Mouse (Mus musculus) gastrocnemius, postnatal 36 days (tissue): ENCODE measurements around the gene Fgf4. TPM values are rescaled to one million over a fixed set of nuclear protein-coding genes. Genes with fewer than 3 reads are reported as not detected.

Experiments
- DNase-seq, 2 experiments: peaks; one replicate each; pipeline ENCODE4 v3.0.0; 2022
- intact Hi-C: fragments of 180-260 bp; cut with DNase I; formaldehyde crosslinking; loops from one replicate; pipeline ENCODE4 v1.15.1; 2025
- long read RNA-seq, 2 experiments: library from polyadenylated mRNA; stranded (forward); transcript quantifications; one replicate each; pipeline ENCODE4 v2.0.0; 2021
- total RNA-seq, 2 experiments: library from RNA; stranded (reverse); gene quantifications; 2 replicates each; pipeline ENCODE4 v1.2.3; 2021

Fgf4 gene
- total RNA-seq: under 1 TPM in 1 of 2 experiments, not detected in 1; 0.25 TPM
- long read RNA-seq, experiment 1: 0 reads
- long read RNA-seq, experiment 2: 0 reads

- intact Hi-C loops: loop anchor here (2.0 kb wide), 1 partner anchor 46 kb away; no protein-coding TSS in a partner anchor
Observed at GRCm38 (mm10) chr7:144847067-144847466, at the start of gene Fgf4. Gene Fgf4 (plus strand): TSS chr7:144847367.

GRCm38 (mm10) chr7:144798471-144798870, 48.7 kb upstream of the Fgf4 start:
- intact Hi-C loops: loop anchor here (2.0 kb wide), 1 partner anchor 96 kb away; no protein-coding TSS in a partner anchor
- DNase-seq: no peak

More at GRCm38 (mm10) chr7:144847067-144847466, at the start of gene Fgf4:
- no peak for DNase-seq

- intact Hi-C loops: no loop called here
- DNase-seq: no peak
Observed at GRCm38 (mm10) chr7:144807036-144807435, 40.1 kb upstream of the Fgf4 start.

GRCm38 (mm10) chr7:144807976-144808577, 39.1 kb upstream of the Fgf4 start:
- DNase-seq: no peak
- intact Hi-C loops: no loop called here

- intact Hi-C loops: no loop called here
- DNase-seq: no peak
Observed at GRCm38 (mm10) chr7:144811521-144811920, 35.6 kb upstream of the Fgf4 start.

GRCm38 (mm10) chr7:144821901-144822300, 25.3 kb upstream of the Fgf4 start:
- DNase-seq: no peak
- intact Hi-C loops: no loop called here

GRCm38 (mm10) chr7:144823988-144824387, 23.2 kb upstream of the Fgf4 start:
- DNase-seq: no peak
- intact Hi-C loops: no loop called here

GRCm38 (mm10) chr7:144828369-144828768, 18.8 kb upstream of the Fgf4 start:
- intact Hi-C loops: no loop called here
- DNase-seq: no peak

GRCm38 (mm10) chr7:144837891-144838488, 9.2 kb upstream of the Fgf4 start, which contains the start of gene Fgf3:
Gene Fgf3 (plus strand): TSS chr7:144838083.
- intact Hi-C loops: no loop called here
- no peak for DNase-seq

GRCm38 (mm10) chr7:144838522-144839503, 8.4 kb upstream of the Fgf4 start:
- DNase-seq: no peak

GRCm38 (mm10) chr7:144846158-144846557, 1.0 kb upstream of the Fgf4 start:
- DNase-seq: no peak

More at GRCm38 (mm10) chr7:144838522-144839503, 8.4 kb upstream of the Fgf4 start:
- intact Hi-C loops: no loop called here

GRCm38 (mm10) chr7:144851321-144851720, 4.2 kb downstream of the Fgf4 start:
- intact Hi-C loops: no loop called here

More at GRCm38 (mm10) chr7:144846158-144846557, 1.0 kb upstream of the Fgf4 start:
- intact Hi-C loops: loop anchor here (2.0 kb wide), 1 partner anchor 47 kb away; no protein-coding TSS in a partner anchor

GRCm38 (mm10) chr7:144854966-144855365, 7.8 kb downstream of the Fgf4 start:
- intact Hi-C loops: no loop called here
- DNase-seq: no peak

More at GRCm38 (mm10) chr7:144851321-144851720, 4.2 kb downstream of the Fgf4 start:
- no peak for DNase-seq

- intact Hi-C loops: no loop called here
- DNase-seq: no peak
Observed at GRCm38 (mm10) chr7:144857158-144857557, 10.0 kb downstream of the Fgf4 start.

GRCm38 (mm10) chr7:144857826-144858342, 10.7 kb downstream of the Fgf4 start:
- intact Hi-C loops: no loop called here
- no peak for DNase-seq

- DNase-seq: no peak
- intact Hi-C loops: no loop called here
Observed at GRCm38 (mm10) chr7:144858702-144859101, 11.5 kb downstream of the Fgf4 start.

GRCm38 (mm10) chr7:144861056-144861768, 14.0 kb downstream of the Fgf4 start:
- DNase-seq: no peak
- intact Hi-C loops: no loop called here

GRCm38 (mm10) chr7:144861769-144862070, 14.6 kb downstream of the Fgf4 start:
- intact Hi-C loops: no loop called here
- DNase-seq: no peak

GRCm38 (mm10) chr7:144862126-144862525, 15.0 kb downstream of the Fgf4 start:
- intact Hi-C loops: no loop called here
- DNase-seq: no peak

- DNase-seq: no peak
- intact Hi-C loops: no loop called here
Observed at GRCm38 (mm10) chr7:144862712-144863111, 15.5 kb downstream of the Fgf4 start.
